Mouse (Mus musculus): Measurements from ENCODE around the gene Pth2r. TPM values are rescaled to one million over a fixed set of nuclear protein-coding genes. Genes with fewer than 3 reads are reported as not detected.

Pth2r gene
- polyA plus RNA-seq, 1 experiment from 2014 or later = not detected

DNA sequence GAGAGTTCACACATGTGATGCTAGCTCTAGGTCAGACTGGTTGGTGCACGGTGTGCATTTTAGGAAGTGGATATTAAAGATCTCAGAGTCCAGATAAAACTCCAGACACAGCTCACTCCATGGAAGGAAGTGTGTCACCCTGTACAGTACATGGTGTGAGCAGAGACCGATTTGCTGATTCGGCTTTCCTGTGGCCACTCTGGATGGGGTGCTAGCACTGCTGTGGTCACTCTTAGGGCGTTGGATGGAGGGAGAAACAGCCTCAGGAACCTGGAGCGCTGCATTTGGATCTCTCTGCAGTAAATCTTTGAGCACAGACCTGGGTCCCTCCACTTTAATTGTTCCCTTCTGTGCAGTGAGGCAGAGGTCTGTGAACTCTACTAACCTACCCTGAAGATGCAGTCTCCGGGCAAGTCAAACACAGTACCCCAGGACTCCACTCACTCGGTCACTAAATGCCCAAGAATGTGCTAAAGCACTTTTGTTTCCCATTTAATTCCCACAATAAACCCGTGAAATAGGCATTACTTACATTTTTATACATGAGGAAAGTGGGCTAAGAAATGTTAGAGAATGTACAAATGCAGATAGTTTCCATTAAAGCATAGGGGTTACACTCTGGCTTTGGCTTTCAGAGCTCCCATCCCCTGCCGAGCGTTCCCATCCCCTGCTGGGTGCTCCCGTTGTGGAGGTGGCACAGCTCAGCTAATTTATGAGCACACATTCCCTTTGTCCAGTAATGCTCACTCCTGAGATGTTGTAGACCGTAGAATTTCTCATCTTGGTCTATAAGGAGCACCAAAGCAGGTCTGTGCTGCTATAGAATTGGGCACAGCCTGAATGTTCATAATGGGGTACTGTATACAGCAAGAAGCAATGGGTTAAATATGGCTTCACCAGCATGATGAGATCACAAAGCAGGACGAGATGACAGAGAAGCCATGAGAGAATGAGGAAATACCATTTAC is 32.5 kb downstream of the Pth2r start:
- Histone ChIP-seq H3K36me3 (ENCODE audit: control insufficient read depth, insufficient read depth, low read length) (no peaks in the 10 kb centered on the region), H3K4me1 (ENCODE audit: control insufficient read depth, insufficient read depth, low read length) (no peaks in the 10 kb centered on the region), H3K27me3 (ENCODE audit: control insufficient read depth, insufficient read depth, low read length) (peaks cover 8% of the 10 kb centered on the region), H3K4me2 (replicated peaks; ENCODE audit: low read depth, low read length) (no peak overlapping the region), H3K9ac (ENCODE audit: low read depth, low read length) (no peak overlapping the region), H3K4me3 (ENCODE audit: low read length) (no peak overlapping the region), H3K27ac (ENCODE audit: low read depth, low read length) (no peak overlapping the region), H3K9me3 (ENCODE audit: control insufficient read depth, low read length) (no peaks in the 10 kb centered on the region)
- 68% methylated on average over 13 of the region's 13 CpGs for WGBS
- ATAC-seq (ENCODE audit: low FRiP score, low TSS enrichment) = no peak

- no peak overlapping the region for H3K4me2 ChIP-seq (replicated peaks; ENCODE audit: low read depth, low read length)
- no peaks in the 10 kb centered on the region for H3K36me3 ChIP-seq (ENCODE audit: control insufficient read depth, insufficient read depth, low read length)
- H3K9ac ChIP-seq (ENCODE audit: low read depth, low read length) = no peak overlapping the region
- H3K27ac ChIP-seq (ENCODE audit: low read depth, low read length) = no peak overlapping the region
- H3K4me1 ChIP-seq (ENCODE audit: control insufficient read depth, insufficient read depth, low read length) = no peaks in the 10 kb centered on the region
- H3K9me3 ChIP-seq (ENCODE audit: control insufficient read depth, low read length) = no peaks in the 10 kb centered on the region
- ATAC-seq (ENCODE audit: low FRiP score, low TSS enrichment) = no peak
- WGBS = 88% methylated on average over 8 of the region's 8 CpGs
- H3K27me3 ChIP-seq (ENCODE audit: control insufficient read depth, insufficient read depth, low read length) = peaks cover 8% of the 10 kb centered on the region
- H3K4me3 ChIP-seq (ENCODE audit: low read length) = no peak overlapping the region
These were observed 33.2 kb downstream of the Pth2r start for GRCm38 (mm10) chr1:65315022-65315407.

- no peak overlapping the region for H3K4me2 ChIP-seq (replicated peaks; ENCODE audit: low read depth, low read length)
- H3K27ac ChIP-seq (ENCODE audit: low read depth, low read length) = no peak overlapping the region
- ATAC-seq (ENCODE audit: low FRiP score, low TSS enrichment) = no peak
- WGBS = 87% methylated on average over 5 of the region's 5 CpGs
- H3K9ac ChIP-seq (ENCODE audit: low read depth, low read length) = no peak overlapping the region
- H3K36me3 ChIP-seq (ENCODE audit: control insufficient read depth, insufficient read depth, low read length) = no peaks in the 10 kb centered on the region
- H3K27me3 ChIP-seq (ENCODE audit: control insufficient read depth, insufficient read depth, low read length) = no peaks in the 10 kb centered on the region
- H3K4me3 ChIP-seq (ENCODE audit: low read length) = no peak overlapping the region
- no peaks in the 10 kb centered on the region for H3K9me3 ChIP-seq (ENCODE audit: control insufficient read depth, low read length)
- no peaks in the 10 kb centered on the region for H3K4me1 ChIP-seq (ENCODE audit: control insufficient read depth, insufficient read depth, low read length)
These were observed 52.2 kb downstream of the Pth2r start for GRCm38 (mm10) chr1:65334026-65334425.

- no peak overlapping the region for H3K27ac ChIP-seq (ENCODE audit: low read depth, low read length)
- H3K9me3 ChIP-seq (ENCODE audit: control insufficient read depth, low read length) = no peaks in the 10 kb centered on the region
- H3K36me3 ChIP-seq (ENCODE audit: control insufficient read depth, insufficient read depth, low read length) = no peaks in the 10 kb centered on the region
- H3K4me2 ChIP-seq (replicated peaks; ENCODE audit: low read depth, low read length) = no peak overlapping the region
- H3K27me3 ChIP-seq (ENCODE audit: control insufficient read depth, insufficient read depth, low read length) = no peaks in the 10 kb centered on the region
- WGBS = 93% methylated on average over 2 of the region's 2 CpGs
- ATAC-seq (ENCODE audit: low FRiP score, low TSS enrichment) = no peak
- H3K4me3 ChIP-seq (ENCODE audit: low read length) = no peak overlapping the region
- H3K4me1 ChIP-seq (ENCODE audit: control insufficient read depth, insufficient read depth, low read length) = no peaks in the 10 kb centered on the region
- no peak overlapping the region for H3K9ac ChIP-seq (ENCODE audit: low read depth, low read length)
These were observed 55.9 kb downstream of the Pth2r start for GRCm38 (mm10) chr1:65337768-65338167.

DNA sequence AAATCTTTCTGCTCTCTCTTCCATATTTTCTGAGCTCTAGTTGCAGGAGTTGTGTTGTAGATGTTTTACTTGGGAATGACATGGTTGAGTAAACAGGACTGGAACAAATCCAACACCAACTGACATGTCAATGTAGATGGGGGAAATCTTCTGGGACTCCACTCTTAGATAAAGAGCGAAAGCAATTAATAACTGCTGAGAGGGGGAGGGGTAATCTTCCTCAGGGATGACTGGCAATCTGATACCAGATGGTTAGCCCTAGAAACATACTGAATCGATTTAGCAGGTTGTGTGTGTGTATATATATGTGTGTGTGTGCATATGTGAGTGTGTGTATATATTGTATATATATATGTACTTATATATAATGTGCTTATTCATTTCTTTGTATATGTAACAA is 58.4 kb downstream of the Pth2r start:
- no peak overlapping the region for H3K9ac ChIP-seq (ENCODE audit: low read depth, low read length)
- no peak overlapping the region for H3K4me3 ChIP-seq (ENCODE audit: low read length)
- H3K9me3 ChIP-seq (ENCODE audit: control insufficient read depth, low read length) = no peaks in the 10 kb centered on the region
- no peak overlapping the region for H3K4me2 ChIP-seq (replicated peaks; ENCODE audit: low read depth, low read length)
- WGBS = 60% methylated on average over 2 of the region's 2 CpGs
- no peaks in the 10 kb centered on the region for H3K36me3 ChIP-seq (ENCODE audit: control insufficient read depth, insufficient read depth, low read length)
- no peaks in the 10 kb centered on the region for H3K27me3 ChIP-seq (ENCODE audit: control insufficient read depth, insufficient read depth, low read length)
- H3K4me1 ChIP-seq (ENCODE audit: control insufficient read depth, insufficient read depth, low read length) = no peaks in the 10 kb centered on the region
- H3K27ac ChIP-seq (ENCODE audit: low read depth, low read length) = no peak overlapping the region
- no peak for ATAC-seq (ENCODE audit: low FRiP score, low TSS enrichment)

DNA sequence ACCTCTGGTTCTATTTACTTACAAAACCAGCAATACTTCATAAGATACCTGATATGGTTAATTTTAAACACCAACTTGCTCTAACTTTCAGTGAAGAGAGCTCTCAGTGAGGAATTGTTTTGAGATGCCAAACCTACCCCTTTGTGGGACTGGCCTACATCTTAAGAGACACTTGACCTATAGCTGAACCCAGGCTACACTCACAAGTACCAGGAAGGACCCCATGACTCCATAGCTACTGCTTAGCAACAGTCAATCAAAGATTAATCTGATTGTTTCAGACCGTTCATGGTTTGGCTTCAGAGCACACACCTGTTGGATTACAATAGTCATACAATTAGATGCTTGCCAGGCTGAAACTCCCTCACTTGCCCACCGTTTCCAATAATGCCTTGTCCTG is 71.1 kb downstream of the Pth2r start:
- H3K27ac ChIP-seq (ENCODE audit: low read depth, low read length) = no peak overlapping the region
- H3K4me1 ChIP-seq (ENCODE audit: control insufficient read depth, insufficient read depth, low read length) = no peaks in the 10 kb centered on the region
- H3K4me2 ChIP-seq (replicated peaks; ENCODE audit: low read depth, low read length) = no peak overlapping the region
- 69% methylated on average over 2 of the region's 2 CpGs for WGBS
- no peaks in the 10 kb centered on the region for H3K36me3 ChIP-seq (ENCODE audit: control insufficient read depth, insufficient read depth, low read length)
- H3K27me3 ChIP-seq (ENCODE audit: control insufficient read depth, insufficient read depth, low read length) = no peaks in the 10 kb centered on the region
- H3K9ac ChIP-seq (ENCODE audit: low read depth, low read length) = no peak overlapping the region
- H3K9me3 ChIP-seq (ENCODE audit: control insufficient read depth, low read length) = no peaks in the 10 kb centered on the region
- ATAC-seq (ENCODE audit: low FRiP score, low TSS enrichment) = no peak
- H3K4me3 ChIP-seq (ENCODE audit: low read length) = no peak overlapping the region

DNA sequence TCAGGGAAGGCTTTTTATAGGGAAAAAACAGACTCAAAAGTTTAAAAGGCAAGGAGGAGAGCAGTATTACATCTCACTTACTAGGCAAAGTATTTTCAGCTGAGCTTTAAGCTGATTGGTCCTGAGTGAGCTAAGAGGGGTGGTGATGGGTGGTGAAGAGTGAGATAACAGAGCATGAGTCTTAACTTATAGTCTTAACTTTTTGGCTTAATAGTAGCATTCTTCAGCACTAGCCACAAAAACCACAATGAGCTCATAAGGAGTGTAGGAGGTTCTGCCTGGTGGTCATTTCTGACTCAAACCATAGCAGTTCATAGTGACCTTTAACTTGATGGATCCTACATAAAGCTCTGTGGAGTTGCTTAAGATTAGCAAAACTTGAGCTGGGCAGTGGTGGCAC is 72.3 kb downstream of the Pth2r start:
- Histone ChIP-seq H3K27ac (ENCODE audit: low read depth, low read length) (no peak overlapping the region), H3K9me3 (ENCODE audit: control insufficient read depth, low read length) (no peaks in the 10 kb centered on the region), H3K4me3 (ENCODE audit: low read length) (no peak overlapping the region), H3K9ac (ENCODE audit: low read depth, low read length) (no peak overlapping the region), H3K4me1 (ENCODE audit: control insufficient read depth, insufficient read depth, low read length) (no peaks in the 10 kb centered on the region), H3K27me3 (ENCODE audit: control insufficient read depth, insufficient read depth, low read length) (no peaks in the 10 kb centered on the region), H3K4me2 (replicated peaks; ENCODE audit: low read depth, low read length) (no peak overlapping the region), H3K36me3 (ENCODE audit: control insufficient read depth, insufficient read depth, low read length) (no peaks in the 10 kb centered on the region)
- ATAC-seq (ENCODE audit: low FRiP score, low TSS enrichment) = no peak

- ATAC-seq (ENCODE audit: low FRiP score, low TSS enrichment) = 0 out of 2 replicates have a peak, but pooled peaks have one; percentile 52
These were observed 106.5 kb downstream of the Pth2r start for GRCm38 (mm10) chr1:65388328-65388727.

DNA sequence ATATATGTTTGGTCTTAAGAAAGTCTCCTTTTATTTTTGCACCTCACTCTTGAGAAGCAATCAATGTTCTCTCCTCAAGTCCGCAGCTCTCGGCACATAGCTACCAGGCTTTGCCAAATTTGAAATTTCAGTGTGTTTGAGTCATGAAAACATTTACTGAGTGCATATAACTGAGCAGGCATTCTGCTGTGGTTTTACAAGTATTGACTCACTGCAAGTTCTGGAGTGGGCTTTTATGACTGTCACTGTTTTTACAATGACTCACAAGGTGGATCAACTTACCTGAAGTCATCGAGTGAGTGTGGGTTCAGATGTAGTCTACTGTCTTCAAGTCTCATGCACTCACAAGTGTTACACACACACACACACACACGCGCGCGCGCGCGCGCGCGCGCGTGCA is 107.8 kb downstream of the Pth2r start:
- Histone ChIP-seq H3K36me3 (ENCODE audit: control insufficient read depth, insufficient read depth, low read length) (no peaks in the 10 kb centered on the region), H3K27me3 (ENCODE audit: control insufficient read depth, insufficient read depth, low read length) (no peaks in the 10 kb centered on the region), H3K4me1 (ENCODE audit: control insufficient read depth, insufficient read depth, low read length) (no peaks in the 10 kb centered on the region), H3K27ac (ENCODE audit: low read depth, low read length) (no peak overlapping the region), H3K4me2 (replicated peaks; ENCODE audit: low read depth, low read length) (no peak overlapping the region), H3K9ac (ENCODE audit: low read depth, low read length) (no peak overlapping the region), H3K4me3 (ENCODE audit: low read length) (no peak overlapping the region), H3K9me3 (ENCODE audit: control insufficient read depth, low read length) (no peaks in the 10 kb centered on the region)
- 91% methylated on average over 15 of the region's 15 CpGs for whole genome bisulfite sequencing
- no peak for ATAC-seq (ENCODE audit: low FRiP score, low TSS enrichment)

More at GRCm38 (mm10) chr1:65388328-65388727, 106.5 kb downstream of the Pth2r start:
- no peaks in the 10 kb centered on the region for H3K9me3 ChIP-seq (ENCODE audit: control insufficient read depth, low read length)
- no peak overlapping the region for H3K4me3 ChIP-seq (ENCODE audit: low read length)
- no peak overlapping the region for H3K27ac ChIP-seq (ENCODE audit: low read depth, low read length)
- H3K27me3 ChIP-seq (ENCODE audit: control insufficient read depth, insufficient read depth, low read length) = no peaks in the 10 kb centered on the region
- no peak overlapping the region for H3K4me2 ChIP-seq (replicated peaks; ENCODE audit: low read depth, low read length)
- 42% methylated on average over 15 of the region's 15 CpGs for WGBS
- H3K4me1 ChIP-seq (ENCODE audit: control insufficient read depth, insufficient read depth, low read length) = no peaks in the 10 kb centered on the region
- no peak overlapping the region for H3K9ac ChIP-seq (ENCODE audit: low read depth, low read length)
- H3K36me3 ChIP-seq (ENCODE audit: control insufficient read depth, insufficient read depth, low read length) = no peaks in the 10 kb centered on the region
